Mouse (Mus musculus): ENCODE results near the gene Mybpc3.

- TF ChIP-seq CTCF (IDR thresholded peaks at IDR 0.05; ENCODE audit: low read depth) (no peak), EP300 (optimal IDR thresholded peaks at IDR 0.05) (no peak)
Observed at GRCm38 (mm10) chr2:91128761-91129160, 10.8 kb downstream of the Mybpc3 start.

Measured in stomach, postnatal 0 days (tissue).